Mouse (Mus musculus): ENCODE data around the gene 6430548M08Rik. TPM values are rescaled to one million over a fixed set of nuclear protein-coding genes. Genes with fewer than 3 reads are reported as not detected.

The 6430548M08Rik gene
- polyA plus RNA-seq, 1 experiment from 2014 or later = 4.4 TPM

DNA sequence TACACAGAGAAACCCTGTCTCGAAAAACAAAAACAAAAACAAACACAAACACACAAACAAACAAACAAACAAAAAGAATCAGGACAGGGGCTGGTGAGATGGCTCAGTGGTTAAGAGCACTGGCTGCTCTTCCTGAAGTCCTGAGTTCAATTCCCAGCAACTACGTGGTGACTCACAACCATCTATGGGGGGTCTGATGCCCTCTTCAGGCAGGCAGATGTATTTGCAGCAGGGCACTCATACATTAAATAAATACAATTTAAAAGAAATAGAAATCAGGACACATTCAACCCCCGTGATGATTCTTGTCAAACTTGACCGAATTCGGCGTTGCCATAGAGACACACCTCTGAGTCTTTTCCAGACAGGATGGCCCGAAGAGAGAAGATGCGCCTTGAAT is 93.4 kb downstream of the 6430548M08Rik start:
- WGBS (ENCODE audit: insufficient replicate concordance) = 60% methylated on average over 8 of the region's 8 CpGs
- Histone ChIP-seq H3K27me3 (ENCODE audit: control insufficient read depth, insufficient read depth, low read depth, low read length) (no peaks in the 10 kb centered on the region), H3K9ac (ENCODE audit: low read depth, low read length) (no peak overlapping the region), H3K4me2 (ENCODE audit: low read depth, low read length) (no peak overlapping the region), H3K27ac (ENCODE audit: low read length) (no peak overlapping the region), H3K4me3 (ENCODE audit: low read depth, low read length) (no peak overlapping the region), H3K4me1 (ENCODE audit: control insufficient read depth, low read depth, low read length) (no peaks in the 10 kb centered on the region), H3K9me3 (replicated peaks; ENCODE audit: control insufficient read depth, low read length) (no peaks in the 10 kb centered on the region), H3K36me3 (ENCODE audit: control insufficient read depth, insufficient read depth) (no peaks in the 10 kb centered on the region)
- ATAC-seq (ENCODE audit: low read depth) = no peak

DNA sequence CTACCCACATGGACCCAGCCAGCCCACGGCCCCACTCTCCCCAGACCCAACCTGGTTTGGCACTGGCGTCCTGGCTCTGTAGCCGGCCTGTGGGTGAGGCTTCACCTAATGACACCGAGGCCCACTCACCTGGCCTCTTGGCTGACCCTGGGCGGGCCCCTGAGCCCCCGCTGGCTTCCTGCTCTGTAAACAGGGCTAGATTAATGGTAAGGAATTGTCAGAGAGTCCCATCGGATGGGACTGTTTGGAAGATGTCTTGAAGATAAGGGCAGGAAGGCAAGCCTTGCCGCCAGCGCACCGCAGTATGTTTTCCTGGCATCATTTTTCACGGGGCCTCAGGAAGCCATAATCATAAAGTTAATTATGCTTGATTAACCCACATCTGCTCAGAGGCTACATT is 94.2 kb downstream of the 6430548M08Rik start:
- H3K9me3 ChIP-seq (replicated peaks; ENCODE audit: control insufficient read depth, low read length) = no peaks in the 10 kb centered on the region
- no peaks in the 10 kb centered on the region for H3K27me3 ChIP-seq (ENCODE audit: control insufficient read depth, insufficient read depth, low read depth, low read length)
- WGBS (ENCODE audit: insufficient replicate concordance) = 50% methylated on average over 11 of the region's 11 CpGs
- no peaks in the 10 kb centered on the region for H3K36me3 ChIP-seq (ENCODE audit: control insufficient read depth, insufficient read depth)
- H3K27ac ChIP-seq (ENCODE audit: low read length) = no peak overlapping the region
- H3K9ac ChIP-seq (ENCODE audit: low read depth, low read length) = no peak overlapping the region
- H3K4me1 ChIP-seq (ENCODE audit: control insufficient read depth, low read depth, low read length) = no peaks in the 10 kb centered on the region
- H3K4me3 ChIP-seq (ENCODE audit: low read depth, low read length) = no peak overlapping the region
- H3K4me2 ChIP-seq (ENCODE audit: low read depth, low read length) = no peak overlapping the region
- ATAC-seq (ENCODE audit: low read depth) = no peak

- H3K9me3 ChIP-seq (replicated peaks; ENCODE audit: control insufficient read depth, low read length) = no peaks in the 10 kb centered on the region
- no peaks in the 10 kb centered on the region for H3K27me3 ChIP-seq (ENCODE audit: control insufficient read depth, insufficient read depth, low read depth, low read length)
- H3K36me3 ChIP-seq (ENCODE audit: control insufficient read depth, insufficient read depth) = no peaks in the 10 kb centered on the region
- no peak overlapping the region for H3K4me2 ChIP-seq (ENCODE audit: low read depth, low read length)
- ATAC-seq (ENCODE audit: low read depth) = no peak
- WGBS (ENCODE audit: insufficient replicate concordance) = 8% methylated on average over 4 of the region's 4 CpGs
- H3K27ac ChIP-seq (ENCODE audit: low read length) = no peak overlapping the region
- no peak overlapping the region for H3K9ac ChIP-seq (ENCODE audit: low read depth, low read length)
- H3K4me1 ChIP-seq (ENCODE audit: control insufficient read depth, low read depth, low read length) = no peaks in the 10 kb centered on the region
- no peak overlapping the region for H3K4me3 ChIP-seq (ENCODE audit: low read depth, low read length)
Measured at GRCm38 (mm10) chr8:120211345-120211744, 97.4 kb downstream of the 6430548M08Rik start.

- 71% methylated on average over 7 of the region's 7 CpGs for WGBS (ENCODE audit: insufficient replicate concordance)
- H3K9me3 ChIP-seq (replicated peaks; ENCODE audit: control insufficient read depth, low read length) = no peaks in the 10 kb centered on the region
- no peak overlapping the region for H3K9ac ChIP-seq (ENCODE audit: low read depth, low read length)
- no peak overlapping the region for H3K27ac ChIP-seq (ENCODE audit: low read length)
- H3K4me3 ChIP-seq (ENCODE audit: low read depth, low read length) = no peak overlapping the region
- no peak for ATAC-seq (ENCODE audit: low read depth)
- H3K27me3 ChIP-seq (ENCODE audit: control insufficient read depth, insufficient read depth, low read depth, low read length) = no peaks in the 10 kb centered on the region
- no peaks in the 10 kb centered on the region for H3K36me3 ChIP-seq (ENCODE audit: control insufficient read depth, insufficient read depth)
- H3K4me2 ChIP-seq (ENCODE audit: low read depth, low read length) = no peak overlapping the region
- H3K4me1 ChIP-seq (ENCODE audit: control insufficient read depth, low read depth, low read length) = no peaks in the 10 kb centered on the region
Measured at GRCm38 (mm10) chr8:120212596-120212995, 98.6 kb downstream of the 6430548M08Rik start.

DNA sequence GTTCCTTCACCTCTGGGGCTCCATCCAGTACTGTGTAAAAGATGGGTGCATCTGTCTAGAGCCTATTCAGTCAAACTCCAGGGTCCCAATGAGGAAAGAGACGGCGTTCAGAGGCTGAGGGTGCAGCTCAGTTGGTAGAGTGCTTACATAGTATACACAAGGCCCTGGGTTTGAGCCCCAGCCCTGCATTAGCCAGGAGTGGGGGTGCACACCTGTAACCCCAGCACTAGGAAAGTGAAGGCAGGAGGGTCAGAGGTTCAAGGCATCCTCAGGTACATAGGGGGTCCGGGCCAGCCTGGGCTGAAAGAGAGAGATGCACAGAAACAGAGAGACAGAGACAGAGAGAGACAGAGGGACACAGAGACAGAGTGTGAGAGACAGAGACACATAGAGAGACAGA is 99.3 kb downstream of the 6430548M08Rik start:
- no peaks in the 10 kb centered on the region for H3K4me1 ChIP-seq (ENCODE audit: control insufficient read depth, low read depth, low read length)
- no peaks in the 10 kb centered on the region for H3K9me3 ChIP-seq (replicated peaks; ENCODE audit: control insufficient read depth, low read length)
- no peak overlapping the region for H3K4me3 ChIP-seq (ENCODE audit: low read depth, low read length)
- no peak for ATAC-seq (ENCODE audit: low read depth)
- H3K9ac ChIP-seq (ENCODE audit: low read depth, low read length) = no peak overlapping the region
- H3K27me3 ChIP-seq (ENCODE audit: control insufficient read depth, insufficient read depth, low read depth, low read length) = no peaks in the 10 kb centered on the region
- H3K27ac ChIP-seq (ENCODE audit: low read length) = no peak overlapping the region
- no peak overlapping the region for H3K4me2 ChIP-seq (ENCODE audit: low read depth, low read length)
- 73% methylated on average over 3 of the region's 3 CpGs for WGBS (ENCODE audit: insufficient replicate concordance)
- no peaks in the 10 kb centered on the region for H3K36me3 ChIP-seq (ENCODE audit: control insufficient read depth, insufficient read depth)

GRCm38 (mm10) chr8:120213939-120214338 is 100.0 kb downstream of the 6430548M08Rik start:
- Histone ChIP-seq H3K27ac (ENCODE audit: low read length) (no peak overlapping the region), H3K36me3 (ENCODE audit: control insufficient read depth, insufficient read depth) (no peaks in the 10 kb centered on the region)
- 59% methylated on average over 5 of the region's 5 CpGs for WGBS (ENCODE audit: insufficient replicate concordance)

More at GRCm38 (mm10) chr8:120213939-120214338, 100.0 kb downstream of the 6430548M08Rik start:
- no peaks in the 10 kb centered on the region for H3K27me3 ChIP-seq (ENCODE audit: control insufficient read depth, insufficient read depth, low read depth, low read length)
- no peak overlapping the region for H3K9ac ChIP-seq (ENCODE audit: low read depth, low read length)
- ATAC-seq (ENCODE audit: low read depth) = peak; percentile 21; the same call in 1 of the 2 replicates
- no peak overlapping the region for H3K4me3 ChIP-seq (ENCODE audit: low read depth, low read length)
- H3K4me2 ChIP-seq (ENCODE audit: low read depth, low read length) = no peak overlapping the region
- H3K9me3 ChIP-seq (replicated peaks; ENCODE audit: control insufficient read depth, low read length) = no peaks in the 10 kb centered on the region
- H3K4me1 ChIP-seq (ENCODE audit: control insufficient read depth, low read depth, low read length) = no peaks in the 10 kb centered on the region

Other genes starting within 250 kb of the 6430548M08Rik start
- 66.7 and 75.7 TPM in 2 replicates for gene Usp10, start 203.8 kb upstream of the 6430548M08Rik start, polyA plus RNA-seq (2015; fragmentation: Nextera tagmentation; extraction: Ambion mirVana)
- gene Gm20388, start 203.3 kb upstream of the 6430548M08Rik start, polyA plus RNA-seq (2015; fragmentation: Nextera tagmentation; extraction: Ambion mirVana) = 1.4 and 2.0 TPM in 2 replicates
- gene Crispld2, start 121.7 kb upstream of the 6430548M08Rik start, polyA plus RNA-seq (2015; fragmentation: Nextera tagmentation; extraction: Ambion mirVana) = 2.0 and 3.2 TPM in 2 replicates
- gene Zdhhc7, start 12.7 kb upstream of the 6430548M08Rik start, polyA plus RNA-seq (2015; fragmentation: Nextera tagmentation; extraction: Ambion mirVana) = 12.9 TPM in 2 replicates
- gene Fam92b, start 63.3 kb downstream of the 6430548M08Rik start, polyA plus RNA-seq (2015; fragmentation: Nextera tagmentation; extraction: Ambion mirVana) = not detected in 2 replicates
- gene Gse1, start 114.3 kb downstream of the 6430548M08Rik start, polyA plus RNA-seq (2015; fragmentation: Nextera tagmentation; extraction: Ambion mirVana) = 7.6 and 9.5 TPM in 2 replicates

Measured in liver, embryonic 16.5 days (tissue).